Mouse (Mus musculus) C2C12 (cell line): ENCODE results near the gene Sh3bp4.

ENCODE experiments used
- CEBPB ChIP-seq: IDR thresholded peaks from one replicate; pipeline ENCODE4 v1.6.1; 2011; ENCODE audit warnings: low read depth, mild to moderate bottlenecking, control low read depth, moderate library complexity
- CTCF ChIP-seq: IDR thresholded peaks from one replicate; pipeline ENCODE4 v1.5.1; 2011; ENCODE audit not compliant: control insufficient read depth, insufficient read depth, insufficient read length
- FOSL1 ChIP-seq: IDR thresholded peaks from one replicate; pipeline ENCODE4 v1.8.0; 2011; ENCODE audit warnings: mild to moderate bottlenecking, low read length; ENCODE audit not compliant: poor library complexity, insufficient read depth, severe bottlenecking
- MAX ChIP-seq: IDR thresholded peaks from one replicate; pipeline ENCODE4 v1.6.1; 2011; ENCODE audit warnings: mild to moderate bottlenecking, control low read depth
- MYOD1 ChIP-seq: IDR thresholded peaks from one replicate; pipeline ENCODE4 v1.6.1; 2011; ENCODE audit warnings: low read depth; ENCODE audit not compliant: control insufficient read depth, insufficient read length
- USF1 ChIP-seq: IDR thresholded peaks from one replicate; pipeline ENCODE4 v1.6.1; 2011; ENCODE audit warnings: low read depth, mild to moderate bottlenecking, control low read depth, moderate library complexity

DNA sequence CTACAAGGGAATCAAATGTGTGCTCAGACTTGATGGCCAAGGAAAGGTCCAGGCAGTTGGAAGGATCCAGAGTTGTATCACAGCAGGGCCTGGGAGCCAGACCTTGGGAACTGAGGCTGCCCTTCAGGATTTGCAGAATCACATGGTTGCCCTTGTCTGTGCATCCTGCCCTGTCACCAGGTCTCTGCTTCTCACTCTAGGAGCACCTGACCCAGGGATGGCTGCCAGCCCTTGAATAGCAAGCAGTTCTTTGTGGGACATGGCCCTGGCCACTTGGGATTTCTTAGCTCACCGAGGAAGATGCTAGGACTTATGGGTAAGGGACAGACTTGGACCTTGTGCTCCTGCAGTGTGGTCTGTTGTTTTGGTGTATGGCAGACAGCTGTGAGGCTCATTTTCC lies 42.3 kb downstream of the Sh3bp4 start:
- TF ChIP-seq CTCF (no peak), FOSL1 (no peak), MAX (no peak), MYOD1 (no peak), USF1 (no peak), CEBPB (no peak)
